Mouse (Mus musculus) kidney, adult 2 months (tissue): ENCODE measurements around the gene Jkamp.

Source experiments
- CTCF ChIP-seq: fragments of 200-500 bp; conservative IDR thresholded peaks from 2 replicates; pipeline ENCODE4 v1.5.1; 2011; ENCODE audit warnings: low read depth, mild to moderate bottlenecking, control low read depth, low read length, moderate library complexity, mixed read lengths; ENCODE audit not compliant: insufficient read depth, insufficient read length
- POLR2A ChIP-seq: fragments of 200-500 bp; IDR thresholded peaks from one replicate; pipeline ENCODE4 v1.6.1; 2011; ENCODE audit warnings: low read depth, low read length, control low read depth

DNA sequence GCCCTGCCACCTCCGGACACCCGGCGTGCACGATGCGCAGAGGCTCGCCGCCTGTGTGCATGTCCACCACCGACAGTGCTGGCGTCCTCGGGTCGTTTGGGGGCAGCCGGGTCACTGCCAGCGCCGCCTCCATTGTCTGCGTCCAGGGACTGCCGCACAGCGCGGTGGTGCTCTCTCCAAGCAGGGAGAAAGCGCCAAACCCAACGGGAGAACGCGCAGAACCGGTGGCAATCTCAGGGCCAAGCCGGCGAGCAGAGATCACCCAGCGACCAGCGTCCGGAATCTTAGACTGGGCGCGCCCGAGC, 413 bp upstream of the Jkamp start:
- TF ChIP-seq POLR2A = no peak
- no peak for TF ChIP-seq CTCF
